Mouse (Mus musculus) Patski (cell line): ENCODE measurements at regions not wholly inside any gene's neighbourhood (a gene's known extent, or its start where the extent isn't known, plus 50 kb on each side); places are given as distances from the start of the nearest gene placed in this dataset.
A peak's percentile ranks its signal among the peaks of the same experiment; 100 is the strongest.

Experiments
- ATAC-seq: fragments of 100-300 bp; one replicate; pipeline ENCODE4 v1.8.0; 2021
- CTCF ChIA-PET: fragments of 350-600 bp; sonication (Branson Sonifier 250); formaldehyde crosslinking; loops from one replicate; lab custom pipeline; 2022; ENCODE audit warnings: inconsistent platforms; lab: Charles Lee
- POLR2A ChIA-PET: fragments of 350-600 bp; sonication (Branson Sonifier 250); formaldehyde crosslinking; loops from one replicate; lab custom pipeline; 2022; ENCODE audit warnings: antibody characterized with exemption, inconsistent platforms; lab: Charles Lee
- DNase-seq: peaks from one replicate; pipeline ENCODE4 v3.0.0-alpha.2; 2011; ENCODE audit warnings: low read depth, low spot score
- H3K27me3 ChIP-seq: fragments of 371-371 bp; one replicate; pipeline ENCODE4 v1.5.1; 2021
- CTCF ChIP-seq: fragments of 100-300 bp; IDR thresholded peaks from one replicate; pipeline ENCODE4 v1.5.1; 2021
- in situ Hi-C: fragments of 300-500 bp; cut with MboI; formaldehyde crosslinking; loops from 3 replicates; pipeline ENCODE4 v1.11.1; 2018; ENCODE audit warnings: low pct_unique_long_range_greater_than_20kb, mixed read lengths

DNA sequence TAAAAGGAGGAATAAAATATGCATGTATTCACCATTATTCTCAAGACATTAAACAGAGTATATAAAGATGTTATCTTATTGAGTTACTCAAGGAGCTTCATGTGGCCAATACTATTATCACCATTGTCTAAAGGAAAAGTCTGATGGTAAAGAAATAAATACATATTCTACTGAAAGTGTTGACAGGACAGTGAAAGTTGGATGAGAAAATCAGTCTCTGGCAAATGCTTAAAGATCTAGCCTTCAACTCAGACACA is 213.3 kb upstream of the Tnc start:
- TF ChIP-seq CTCF: no peak
- ChIA-PET POLR2A (no interaction called here), CTCF (no interaction called here)
- ATAC-seq (no peak), DNase-seq (no peak)
- H3K27me3 ChIP-seq: no peaks in the 10 kb centered on the region
- in situ Hi-C loops: no loop called here

DNA sequence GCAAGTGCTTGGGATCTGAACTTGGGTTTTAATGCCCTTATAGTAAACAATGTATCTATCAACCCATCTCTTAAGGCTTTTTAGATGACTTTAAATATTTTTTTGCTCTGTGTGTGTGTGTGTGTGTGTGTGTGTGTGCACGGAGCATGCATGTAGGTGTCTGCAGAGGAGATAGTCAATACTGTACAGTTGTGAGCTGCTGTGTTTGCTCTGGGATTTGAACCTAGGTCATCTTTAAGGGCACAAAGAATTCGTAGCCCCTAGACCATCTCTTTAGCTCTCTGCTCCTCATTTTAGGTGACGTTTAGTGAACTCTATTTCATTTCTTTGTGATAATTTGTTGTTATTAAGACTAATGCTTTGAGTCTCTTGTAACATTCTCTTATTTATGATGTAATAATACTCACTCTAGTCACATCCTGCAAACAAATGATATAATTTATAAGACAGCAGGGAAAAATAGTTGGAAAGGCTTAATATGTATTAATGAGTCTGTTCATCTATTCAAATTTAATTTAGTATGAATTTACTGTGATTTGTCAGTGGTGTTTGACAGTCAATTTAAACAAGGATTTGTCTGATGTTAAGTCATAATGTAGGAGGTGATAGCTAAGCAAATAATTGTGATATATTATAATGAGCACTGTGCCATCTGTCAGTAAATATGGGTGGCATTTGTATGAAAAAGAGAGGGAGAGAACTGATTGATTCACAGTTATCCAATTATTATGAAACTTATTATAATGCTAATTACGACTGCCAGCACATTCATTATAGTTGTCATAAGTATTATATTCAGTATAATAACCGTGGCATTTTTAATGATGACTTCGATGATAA is 212.8 kb upstream of the Tnc start:
- POLR2A ChIA-PET: no interaction called here
- no peak for TF ChIP-seq CTCF
- ATAC-seq: no peak
- CTCF ChIA-PET: no interaction called here
- no peaks in the 10 kb centered on the region for H3K27me3 ChIP-seq
- in situ Hi-C loops: no loop called here
- no peak for DNase-seq

- ChIA-PET CTCF (interaction anchor here (1.3 kb wide), 1 partner anchor 17 kb away, joined by 3 read pairs; no protein-coding TSS in a partner anchor), POLR2A (no interaction called here)
- in situ Hi-C loops: no loop called here
- ATAC-seq (no peak), DNase-seq (no peak)
- no peaks in the 10 kb centered on the region for H3K27me3 ChIP-seq
- no peak for TF ChIP-seq CTCF
Observed at GRCm38 (mm10) chr4:64255253-64255652, 208.4 kb upstream of the Tnc start.

GRCm38 (mm10) chr4:64250691-64251090 is 203.9 kb upstream of the Tnc start:
- CTCF ChIA-PET: interaction anchor here (2.2 kb wide), 1 partner anchor 16 kb away, joined by 11 read pairs; no protein-coding TSS in a partner anchor
- no peak for TF ChIP-seq CTCF
- DNase-seq: no peak
- in situ Hi-C loops: no loop called here
- POLR2A ChIA-PET: no interaction called here
- no peak for ATAC-seq
- no peaks in the 10 kb centered on the region for H3K27me3 ChIP-seq

DNA sequence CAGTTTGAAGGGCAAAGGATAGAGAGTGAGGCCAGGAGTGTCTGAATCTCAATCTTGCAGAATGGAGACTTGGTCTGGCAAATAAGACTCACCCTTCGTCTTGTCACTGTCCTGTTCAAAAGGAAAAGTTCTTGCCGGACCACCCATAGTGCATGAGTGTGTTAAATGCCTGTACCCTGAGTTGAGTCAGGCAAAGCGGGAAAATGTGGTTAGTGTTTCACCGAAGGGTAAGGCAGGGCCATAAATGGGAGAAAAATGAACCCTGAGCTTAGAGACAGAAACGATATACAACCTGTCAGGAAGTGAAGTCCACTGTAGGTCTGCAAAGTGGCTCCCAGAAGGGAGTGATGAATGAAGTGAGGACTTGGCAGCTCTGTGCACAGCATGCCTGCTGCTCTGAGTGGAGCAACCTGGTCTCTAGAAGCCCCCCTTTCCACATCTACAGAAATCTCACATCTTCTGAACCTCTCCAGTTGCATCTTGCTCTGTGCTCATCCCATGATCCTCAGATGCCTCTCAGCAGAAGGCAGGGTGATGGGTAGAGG is 191.5 kb upstream of the Tnc start:
- DNase-seq (no peak), ATAC-seq (no peak)
- H3K27me3 ChIP-seq: no peaks in the 10 kb centered on the region
- ChIA-PET CTCF (interaction anchor here (1.0 to 1.3 kb wide), 2 partner anchors 16 to 77 kb away, joined by 3 read pairs; no protein-coding TSS in a partner anchor), POLR2A (no interaction called here)
- in situ Hi-C loops: no loop called here
- no peak for TF ChIP-seq CTCF

DNA sequence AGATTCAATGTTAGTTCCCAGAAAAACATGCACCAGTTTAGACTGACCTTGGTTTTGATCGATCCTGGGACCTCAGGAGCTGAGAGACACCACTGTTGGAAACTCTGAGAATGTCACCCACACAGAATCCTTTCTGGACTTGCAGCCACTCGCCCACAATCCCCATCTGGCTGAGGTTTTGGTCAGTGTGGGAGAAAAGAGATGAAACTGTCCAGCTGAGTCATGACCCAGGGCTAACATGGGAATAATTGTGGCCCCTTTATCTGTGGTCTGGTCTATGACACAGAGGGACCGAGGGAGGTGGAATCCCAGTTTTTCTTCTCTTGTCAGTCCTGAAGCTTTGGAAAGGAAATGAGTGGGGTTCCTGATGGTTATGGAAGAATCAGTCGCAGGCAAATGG is 188.7 kb upstream of the Tnc start:
- TF ChIP-seq CTCF: no peak
- DNase-seq (no peak), ATAC-seq (no peak)
- in situ Hi-C loops: no loop called here
- ChIA-PET CTCF (interaction anchor here (1.5 kb wide), 1 partner anchor 17 kb away, joined by 5 read pairs; no protein-coding TSS in a partner anchor), POLR2A (no interaction called here)
- H3K27me3 ChIP-seq: no peaks in the 10 kb centered on the region

GRCm38 (mm10) chr4:64232159-64232558 is 185.3 kb upstream of the Tnc start:
- in situ Hi-C loops: no loop called here
- POLR2A ChIA-PET: no interaction called here

GRCm38 (mm10) chr4:64228341-64228740 is 181.5 kb upstream of the Tnc start:
- in situ Hi-C loops: no loop called here
- no peak for DNase-seq
- no peak for TF ChIP-seq CTCF

More at GRCm38 (mm10) chr4:64232159-64232558, 185.3 kb upstream of the Tnc start:
- CTCF ChIA-PET: no interaction called here
- no peaks in the 10 kb centered on the region for H3K27me3 ChIP-seq
- no peak for ATAC-seq
- DNase-seq: no peak
- no peak for TF ChIP-seq CTCF

GRCm38 (mm10) chr4:64226635-64227034 is 179.8 kb upstream of the Tnc start:
- in situ Hi-C loops: no loop called here
- CTCF ChIA-PET: no interaction called here
- no peak for TF ChIP-seq CTCF
- ATAC-seq (no peak), DNase-seq (no peak)
- H3K27me3 ChIP-seq: no peaks in the 10 kb centered on the region
- POLR2A ChIA-PET: no interaction called here

More at GRCm38 (mm10) chr4:64228341-64228740, 181.5 kb upstream of the Tnc start:
- no peak for ATAC-seq
- CTCF ChIA-PET: no interaction called here
- H3K27me3 ChIP-seq: no peaks in the 10 kb centered on the region
- POLR2A ChIA-PET: no interaction called here

DNA sequence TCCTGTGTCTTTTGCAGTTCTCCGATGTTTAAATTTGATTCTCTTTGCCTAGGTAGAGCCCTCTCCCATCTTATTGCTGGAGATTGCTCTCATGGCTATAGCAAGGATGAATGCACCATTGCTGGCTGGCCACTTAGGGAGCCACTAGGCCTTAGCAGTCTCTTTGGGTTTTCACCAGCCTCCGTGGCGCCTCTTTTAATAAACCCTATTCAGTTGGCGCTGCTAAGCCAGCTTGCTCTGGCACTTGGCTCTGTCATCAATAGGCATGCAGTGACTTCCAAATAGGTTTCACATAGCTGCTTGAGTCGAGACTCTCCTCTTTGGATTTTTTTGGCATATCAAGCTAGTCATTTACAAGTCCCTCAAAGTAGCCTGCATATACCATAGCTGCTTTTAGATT is 178.1 kb upstream of the Tnc start:
- ATAC-seq (no peak), DNase-seq (no peak)
- CTCF ChIA-PET: no interaction called here
- POLR2A ChIA-PET: no interaction called here
- no peaks in the 10 kb centered on the region for H3K27me3 ChIP-seq
- TF ChIP-seq CTCF: no peak
- in situ Hi-C loops: no loop called here

DNA sequence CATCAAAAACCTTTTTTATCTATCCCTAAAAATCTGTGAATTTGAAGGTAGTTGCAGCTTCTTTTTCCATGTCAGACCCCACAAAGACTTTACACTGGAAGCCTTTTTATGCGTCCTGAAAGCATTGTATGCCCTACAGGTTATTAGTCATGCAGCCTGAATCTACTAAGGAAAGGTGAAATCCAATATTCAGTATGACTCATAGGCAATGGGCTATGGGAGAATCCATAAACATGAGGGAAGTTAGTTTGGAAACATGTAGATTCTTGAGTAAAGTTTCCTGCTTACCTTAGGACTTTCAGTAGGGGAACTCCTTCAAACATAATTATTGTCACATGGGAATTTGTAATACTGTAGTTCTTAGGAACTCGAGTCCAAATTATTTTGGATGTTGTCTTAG is 173.0 kb upstream of the Tnc start:
- DNase-seq (peak; percentile 64), ATAC-seq (peak; percentile 62)
- ChIA-PET CTCF (no interaction called here), POLR2A (no interaction called here)
- no peaks in the 10 kb centered on the region for H3K27me3 ChIP-seq
- in situ Hi-C loops: no loop called here
- TF ChIP-seq CTCF: no peak
